Mouse (Mus musculus) frontal cortex, postnatal 14 days (tissue): ENCODE measurements around the gene Cep104.

Experiments used
- DNase-seq, 2 experiments: peaks; one replicate each; pipeline ENCODE4 v3.0.0; 2022; ENCODE audit warnings: low spot score in 2 of 2

The Cep104 gene

DNA sequence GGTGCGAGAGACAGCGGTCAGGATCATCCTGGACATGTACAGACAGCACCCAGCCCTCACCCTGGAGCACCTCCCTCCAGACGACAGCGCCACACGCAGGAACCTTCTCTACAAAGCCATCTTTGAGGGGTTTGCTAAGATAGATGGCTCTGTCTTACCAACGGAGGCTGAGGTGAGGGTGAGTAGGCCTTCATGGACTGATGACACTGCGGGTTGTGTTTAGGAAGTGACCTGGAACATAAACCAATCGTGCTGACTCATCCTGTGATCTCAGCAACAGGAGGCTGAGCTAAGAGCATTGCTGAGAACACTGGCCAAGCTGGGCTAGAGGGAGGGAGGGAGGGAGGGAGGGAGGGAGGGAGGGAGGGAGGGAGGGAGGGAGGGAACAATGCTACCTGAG, 18.5 kb downstream of the Cep104 start:
- DNase-seq, result no peak

DNA sequence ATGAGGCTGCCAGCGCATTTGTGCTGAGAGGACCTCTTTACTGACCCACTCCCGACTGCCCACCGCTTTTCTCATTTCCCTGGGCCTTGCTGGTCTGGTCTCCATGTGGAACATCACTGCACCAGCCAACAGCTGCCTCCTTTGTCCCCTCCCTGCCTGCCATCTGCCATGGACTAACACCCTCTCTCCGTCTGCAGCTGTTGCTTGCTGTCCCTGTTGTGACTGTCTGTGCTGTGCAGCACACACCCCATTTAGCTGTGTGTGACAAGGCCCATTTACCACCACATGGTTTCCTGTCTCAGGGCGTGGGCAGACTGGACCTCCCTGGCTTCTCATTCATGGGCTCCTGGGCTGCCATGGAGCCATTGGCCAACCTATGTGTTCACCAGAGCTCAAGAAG, 30.5 kb downstream of the Cep104 start:
- no peak for DNase-seq

DNA sequence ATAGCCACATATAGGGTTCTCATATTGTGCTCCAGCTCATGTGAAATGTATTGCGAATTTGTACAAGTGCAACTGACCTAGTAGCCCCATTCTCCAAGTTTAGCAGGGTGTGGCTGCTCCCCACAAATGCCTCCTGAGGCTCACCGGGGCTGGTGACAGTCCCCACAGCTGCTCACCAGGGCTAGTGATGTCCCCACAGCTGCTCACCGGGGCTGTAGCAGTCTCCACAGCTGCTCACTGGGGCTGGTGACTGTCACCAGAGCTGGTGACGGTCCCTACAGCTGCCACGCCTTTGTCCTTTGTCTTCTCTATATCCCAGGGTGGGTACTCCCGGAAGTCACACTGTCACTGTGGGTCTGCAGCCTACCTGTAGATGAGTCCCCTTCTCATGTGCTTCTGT, 31.3 kb downstream of the Cep104 start:
- no peak for DNase-seq

DNA sequence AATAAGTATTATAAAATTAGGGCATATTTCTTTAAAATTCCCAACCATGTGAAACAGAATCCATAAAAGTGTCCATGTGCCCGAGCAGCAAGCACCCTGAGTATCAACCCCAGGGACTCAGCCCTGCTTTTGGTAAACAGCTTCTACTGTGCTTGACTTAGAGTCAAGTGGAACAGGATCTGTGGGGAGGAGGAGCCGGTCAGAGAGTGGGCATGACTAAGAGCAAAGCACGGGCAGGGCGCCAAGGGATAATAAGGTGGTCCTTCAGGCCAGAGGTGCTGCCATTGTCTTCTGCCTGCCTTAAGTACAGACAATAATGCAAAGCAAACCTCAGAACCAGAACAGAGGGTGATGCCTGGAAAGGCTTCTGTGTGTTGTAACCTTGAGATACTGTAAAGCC, 32.8 kb downstream of the Cep104 start:
- no peak for DNase-seq

DNA sequence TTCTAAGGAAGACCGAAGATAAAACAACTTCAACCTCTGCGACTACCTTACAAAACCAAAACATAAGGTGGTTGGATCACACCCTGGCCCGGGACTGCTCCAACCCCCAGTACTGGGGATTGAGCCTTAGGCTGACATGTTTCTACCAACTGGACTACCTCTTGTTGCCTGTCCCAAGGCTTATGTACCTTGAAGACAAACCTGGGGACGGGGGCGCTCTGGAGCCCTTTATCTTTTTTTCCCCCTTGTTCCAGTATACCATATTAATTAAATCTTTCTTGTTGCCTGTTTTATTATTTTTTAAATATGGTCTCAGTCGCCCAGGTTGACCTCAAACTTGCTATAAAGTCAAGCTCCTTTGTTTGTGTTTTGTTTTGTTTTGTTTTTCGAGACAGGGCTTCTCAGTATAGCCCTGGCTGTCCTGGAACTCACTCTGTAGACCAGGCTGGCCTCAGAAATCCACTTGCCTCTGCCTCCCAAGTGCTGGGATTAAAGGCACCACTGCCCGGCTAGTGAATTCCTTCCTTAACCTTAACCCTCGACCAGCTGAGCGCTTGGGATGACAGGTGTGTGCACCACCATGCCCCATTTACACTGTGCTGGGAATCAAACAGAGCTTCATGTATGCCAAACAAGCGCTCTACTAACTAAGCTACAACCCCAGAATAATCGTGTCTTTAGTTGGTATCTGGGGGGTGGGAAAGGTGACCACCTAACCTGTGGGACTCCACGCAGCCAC, 36.1 kb downstream of the Cep104 start:
- no peak for DNase-seq

DNA sequence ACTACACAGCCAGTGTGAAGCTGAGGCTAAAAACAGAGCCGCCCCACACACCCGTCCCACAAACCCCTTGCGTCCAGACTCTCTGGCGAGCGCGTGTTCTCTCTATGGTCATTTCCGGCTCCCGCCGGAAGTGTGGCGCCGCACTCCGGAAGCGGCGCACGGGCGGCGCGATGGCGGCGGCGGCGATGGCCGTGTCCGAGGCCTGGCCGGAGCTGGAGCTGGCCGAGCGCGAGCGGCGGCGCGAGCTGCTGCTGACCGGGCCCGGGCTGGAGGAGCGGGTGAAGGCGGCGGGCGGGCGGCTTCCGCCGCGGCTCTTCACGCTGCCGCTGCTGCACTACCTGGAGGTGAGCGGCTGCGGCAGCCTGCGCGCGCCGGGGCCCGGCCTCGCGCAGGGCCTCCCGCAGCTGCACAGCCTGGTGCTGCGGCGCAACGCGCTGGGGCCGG, 36.7 kb downstream of the Cep104 start, which contains the start of gene Lrrc47:
Gene Lrrc47 (plus strand): TSS at position 86 of the 444 bp plus-strand sequence.
- peak; percentile 65 to 77 for DNase-seq

DNA sequence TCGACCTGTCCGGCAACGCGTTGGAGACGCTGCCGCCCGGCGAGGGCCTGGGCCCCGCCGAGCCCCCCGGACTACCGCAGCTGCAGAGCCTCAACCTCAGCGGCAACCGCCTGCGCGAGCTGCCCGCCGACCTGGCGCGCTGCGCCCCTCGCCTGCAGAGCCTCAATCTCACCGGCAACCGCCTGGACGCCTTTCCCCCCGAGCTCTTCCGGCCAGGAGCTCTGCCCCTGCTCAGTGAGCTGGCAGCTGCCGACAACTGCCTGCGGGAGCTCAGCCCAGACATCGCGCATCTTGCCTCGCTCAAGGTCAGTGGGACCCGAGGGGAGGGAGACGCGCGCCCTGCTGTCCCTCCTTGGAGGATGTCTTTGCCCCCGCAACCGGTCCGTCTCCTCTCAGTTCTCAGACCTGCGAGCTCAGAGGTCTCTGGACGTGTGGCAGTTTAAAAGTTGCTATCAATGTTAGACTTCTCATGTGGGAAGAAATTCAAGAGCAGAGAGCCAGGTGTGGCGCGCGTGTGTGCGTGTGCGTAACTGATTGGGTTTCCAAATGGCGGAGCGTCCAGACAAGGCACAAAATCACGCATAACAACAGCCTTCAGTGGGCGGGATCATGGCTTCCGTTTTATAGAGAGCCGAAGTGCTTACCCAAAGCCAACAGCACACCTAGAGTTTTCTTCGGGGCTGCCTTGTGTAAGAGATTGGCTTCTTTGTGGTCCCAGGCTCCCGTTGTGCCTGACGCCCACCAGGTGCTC, 37.3 kb downstream of the Cep104 start:
- no peak for DNase-seq

DNA sequence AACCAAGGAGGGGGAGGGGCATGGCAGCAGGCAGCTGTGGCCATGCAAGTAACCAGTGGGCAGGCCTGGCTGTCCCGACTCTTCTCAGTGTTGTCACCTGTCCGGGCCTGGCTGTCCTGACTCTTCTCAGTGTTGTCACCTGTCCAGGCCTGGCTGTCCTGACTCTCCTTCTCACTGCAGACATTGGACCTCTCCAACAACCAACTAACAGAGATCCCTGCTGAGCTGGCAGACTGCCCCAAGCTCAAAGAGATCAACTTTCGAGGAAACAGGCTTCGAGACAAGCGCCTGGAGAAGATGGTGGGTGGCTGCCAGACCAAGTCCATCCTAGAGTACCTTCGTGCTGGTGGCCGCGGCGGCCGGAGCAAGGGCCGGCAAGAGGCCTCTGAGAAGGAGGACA, 40.5 kb downstream of the Cep104 start:
- no peak for DNase-seq

DNA sequence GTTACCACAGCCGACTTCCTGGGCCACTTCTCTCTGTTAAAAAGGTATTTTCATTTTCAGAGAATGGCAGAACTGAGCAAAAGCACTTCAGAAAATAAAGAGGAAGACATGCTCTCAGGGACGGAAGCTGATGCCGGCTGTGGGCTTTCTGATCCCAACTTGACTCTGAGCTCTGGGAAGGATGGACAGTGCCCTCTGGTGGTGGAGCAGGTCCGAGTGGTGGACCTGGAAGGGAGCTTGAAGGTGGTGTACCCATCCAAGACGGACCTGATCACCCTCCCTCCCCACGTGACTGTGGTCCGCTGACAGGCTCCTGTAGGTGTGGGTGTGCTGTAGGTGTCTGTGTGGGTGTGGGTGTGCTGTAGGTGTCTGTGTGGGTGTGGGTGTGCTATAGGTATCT, 44.6 kb downstream of the Cep104 start:
- DNase-seq, result no peak

DNA sequence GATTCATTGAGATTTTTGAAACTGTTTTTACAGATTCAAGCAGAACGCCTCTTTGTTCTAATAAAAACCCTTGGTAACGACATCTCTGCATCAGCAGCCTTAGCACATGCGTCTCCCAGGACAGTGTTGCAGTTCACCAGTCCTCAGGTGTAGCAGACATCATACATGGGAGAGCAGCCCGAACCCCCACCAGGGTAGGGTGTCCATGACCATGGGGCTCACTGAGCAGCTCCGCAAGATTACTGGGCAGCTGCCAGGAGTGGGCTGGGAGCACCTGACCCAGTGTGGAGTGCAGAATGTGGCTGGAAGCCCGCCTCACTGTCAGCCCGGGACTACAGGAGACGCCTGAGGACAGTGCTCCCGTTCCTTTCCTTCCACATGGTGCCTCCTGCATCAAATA, 46.4 kb downstream of the Cep104 start:
- no peak for DNase-seq

DNA sequence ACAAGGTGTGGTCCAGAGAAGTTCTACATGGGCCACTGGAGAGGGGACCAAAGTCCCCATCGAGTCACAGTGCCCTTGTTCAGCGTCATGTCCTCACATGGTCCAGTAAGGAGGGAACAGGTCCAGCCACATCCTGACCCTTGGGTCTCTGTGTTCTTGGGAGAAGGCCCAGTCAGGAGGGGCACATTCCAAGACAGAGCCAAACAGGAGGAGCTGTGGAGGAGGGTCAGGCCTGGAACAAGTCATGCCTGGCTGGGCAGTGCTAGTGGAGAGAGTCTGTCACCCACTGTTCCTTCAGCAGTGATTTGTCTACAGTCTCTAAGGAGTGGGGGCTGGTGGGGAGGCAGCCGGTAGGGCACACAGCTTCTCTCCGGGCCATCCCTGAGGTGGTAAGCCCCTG, 47.4 kb downstream of the Cep104 start:
- no peak for DNase-seq

DNA sequence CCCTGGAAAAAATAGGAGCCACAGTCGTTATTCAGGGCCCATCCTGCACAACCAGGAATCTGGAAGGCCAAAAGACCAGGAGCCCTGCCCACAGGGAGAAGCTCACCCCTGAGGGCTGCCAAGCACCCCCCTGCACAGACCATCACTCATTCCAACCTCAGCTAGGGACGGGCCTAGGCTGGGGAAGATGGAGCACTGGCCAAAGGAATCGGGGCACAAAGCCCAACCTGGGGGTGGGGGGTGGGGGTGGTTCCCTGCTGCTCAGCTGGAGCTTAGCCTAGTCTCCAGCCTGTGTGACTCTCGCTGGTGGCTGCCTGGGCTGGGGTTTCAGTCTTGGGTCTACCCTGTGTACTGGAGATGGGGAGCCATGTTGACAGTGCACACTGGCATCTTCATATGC, 47.9 kb downstream of the Cep104 start:
- no peak for DNase-seq

DNA sequence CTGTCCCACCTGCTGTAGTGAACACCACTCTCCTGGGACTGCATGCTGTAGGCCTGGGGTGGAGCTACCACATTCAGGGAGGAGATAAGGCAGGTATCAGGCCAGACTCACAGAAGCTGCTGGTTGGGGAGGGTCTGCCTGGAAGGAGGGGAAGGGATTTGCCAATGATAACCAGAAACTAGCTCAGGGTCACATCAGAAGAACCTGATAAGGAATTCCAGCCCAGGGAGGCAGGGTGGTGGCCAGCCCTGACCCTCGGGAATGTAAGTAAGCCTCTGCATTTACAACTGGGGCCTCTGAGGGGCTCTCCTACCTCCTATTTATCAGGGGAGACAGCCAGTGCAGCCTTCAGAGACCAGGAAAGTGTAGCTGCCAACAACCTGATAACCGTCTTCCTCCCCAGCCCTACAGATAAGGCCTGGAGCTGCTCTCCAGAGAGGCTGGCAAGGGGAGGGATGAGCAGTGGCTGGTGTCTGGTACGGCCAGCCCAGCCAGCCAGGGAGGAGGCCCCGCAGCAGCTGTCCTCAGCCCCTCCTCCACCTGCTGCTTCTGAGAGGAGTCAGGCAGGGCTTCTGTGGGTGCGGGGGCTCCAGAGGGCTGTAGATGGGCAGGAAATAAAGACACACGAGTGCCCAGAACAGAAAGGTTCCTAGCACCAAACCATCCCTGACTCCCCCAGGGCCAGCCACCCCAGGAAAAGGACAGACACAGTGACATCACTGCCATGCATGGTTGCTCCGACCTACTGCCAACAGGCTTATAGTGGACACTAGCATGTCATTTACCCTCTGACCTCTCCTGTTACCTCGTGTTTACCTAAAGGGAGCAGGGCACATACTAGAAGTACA, 49.0 kb downstream of the Cep104 start:
- DNase-seq, result no peak

DNA sequence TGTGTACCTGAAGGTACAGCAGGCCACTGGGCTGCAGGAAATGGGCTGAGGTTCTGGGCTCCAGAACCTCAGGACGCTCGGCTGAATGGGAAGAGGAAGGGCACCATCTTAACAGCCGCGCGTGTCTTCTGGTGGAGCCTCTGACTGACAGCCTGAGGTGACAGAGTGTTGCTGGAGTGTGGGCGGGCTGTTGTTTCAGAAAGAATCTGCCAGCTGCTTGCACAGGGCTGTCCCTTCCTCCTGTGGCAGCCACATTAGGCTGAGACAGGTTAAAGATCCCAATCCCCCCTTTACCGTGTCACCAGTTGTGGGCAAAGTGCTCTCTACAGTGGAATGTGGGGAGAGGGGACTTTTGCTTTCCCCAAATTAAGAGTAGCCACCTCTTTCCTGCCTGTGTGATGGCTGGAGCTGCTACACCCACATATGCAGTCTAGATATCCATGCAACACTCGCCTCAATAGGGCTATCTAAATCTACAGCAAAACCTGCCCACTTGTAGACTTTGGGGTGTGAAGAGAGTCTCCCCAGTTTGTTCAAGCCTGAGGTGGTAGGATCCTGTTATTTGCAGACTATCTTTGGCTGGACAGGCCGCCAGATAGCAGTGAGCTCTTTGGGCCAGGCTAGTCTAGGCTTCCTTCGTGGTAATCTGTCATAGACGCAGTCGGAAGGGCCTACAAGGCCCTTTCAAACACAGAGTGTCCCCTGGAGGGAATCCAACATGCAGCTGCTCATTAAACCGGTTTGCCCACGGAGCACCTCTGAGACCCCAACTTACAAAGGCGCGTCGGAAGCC, 49.9 kb downstream of the Cep104 start:
- DNase-seq, result no peak

DNA sequence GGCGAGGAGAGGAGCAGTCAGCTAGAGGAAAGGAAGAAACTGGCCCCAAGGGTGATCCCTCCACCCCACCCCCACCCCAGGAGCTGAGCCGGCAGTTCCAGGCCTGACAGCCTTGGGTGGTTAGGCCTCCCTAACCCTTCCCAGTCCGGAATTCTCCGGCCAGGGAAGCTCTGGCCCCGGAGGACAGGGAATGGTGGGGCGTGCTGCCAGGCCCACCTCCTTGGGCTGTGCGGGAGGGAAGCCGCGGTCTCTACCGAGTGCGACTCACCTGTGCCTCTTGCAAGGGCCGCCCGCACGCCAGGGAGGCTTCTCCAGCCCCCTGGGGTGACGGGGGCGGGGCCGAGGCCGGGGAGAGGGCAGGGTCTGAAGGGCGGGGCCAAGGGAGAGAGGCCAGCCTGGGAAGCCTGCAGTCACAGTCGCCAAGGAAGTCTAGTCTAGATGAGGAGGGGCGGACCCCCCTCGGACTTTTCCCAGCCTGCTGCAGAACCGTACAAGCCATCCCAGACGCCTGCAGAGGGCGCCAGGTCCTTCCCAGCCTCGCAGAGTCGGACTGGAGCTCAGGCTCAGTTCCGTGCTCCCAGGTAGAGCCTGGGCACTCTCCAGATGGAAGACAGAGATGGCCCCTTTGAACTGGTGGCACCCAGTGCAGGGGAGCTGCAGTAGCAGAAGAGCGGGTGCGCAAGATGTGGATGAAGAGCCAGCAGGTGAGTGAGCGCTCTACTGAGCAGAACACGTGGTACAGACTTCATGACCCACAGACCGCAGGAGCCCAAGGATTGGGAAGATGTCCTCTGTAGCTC, 50.8 kb downstream of the Cep104 start, which contains the start of gene Smim1:
Gene Smim1 (minus strand): TSS at position 590 of the 800 bp plus-strand sequence.
- peak in 1 of 2 experiments; percentile 50 for DNase-seq

DNA sequence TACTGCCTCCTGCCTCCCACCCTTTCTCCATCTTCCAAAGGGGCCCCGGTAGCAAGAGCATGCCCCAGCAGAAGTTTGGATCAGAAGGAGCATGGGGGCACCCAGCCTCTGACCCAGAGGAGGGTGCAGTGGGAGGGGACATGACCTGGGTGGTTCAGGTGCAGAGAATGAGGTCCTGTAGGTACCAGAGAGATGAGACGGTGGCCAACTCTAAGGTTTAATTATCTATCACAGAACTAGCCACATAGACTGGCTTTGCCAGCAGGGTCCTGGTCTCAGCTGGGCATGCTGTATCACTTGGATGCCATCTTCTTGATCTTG, 51.4 kb downstream of the Cep104 start:
- no peak for DNase-seq

DNA sequence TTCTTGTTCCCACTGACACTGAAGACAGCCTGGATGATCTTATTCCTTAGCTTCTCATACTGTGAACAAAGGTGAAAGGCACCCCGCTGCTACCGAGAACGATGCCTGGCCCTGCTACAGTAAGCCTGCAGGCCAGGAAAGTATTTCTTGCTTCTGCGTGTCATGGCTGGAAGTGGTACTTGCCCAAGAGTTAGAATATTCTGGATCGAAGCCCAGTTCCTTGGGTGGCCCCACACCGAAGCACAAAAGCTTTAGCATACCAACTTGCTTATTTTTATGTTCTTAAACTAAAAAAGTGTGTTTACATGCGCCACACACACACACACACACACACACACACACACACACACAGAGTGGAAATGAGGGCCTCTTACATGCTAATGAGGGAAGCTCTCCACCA, 53.1 kb downstream of the Cep104 start:
- DNase-seq, result no peak

DNA sequence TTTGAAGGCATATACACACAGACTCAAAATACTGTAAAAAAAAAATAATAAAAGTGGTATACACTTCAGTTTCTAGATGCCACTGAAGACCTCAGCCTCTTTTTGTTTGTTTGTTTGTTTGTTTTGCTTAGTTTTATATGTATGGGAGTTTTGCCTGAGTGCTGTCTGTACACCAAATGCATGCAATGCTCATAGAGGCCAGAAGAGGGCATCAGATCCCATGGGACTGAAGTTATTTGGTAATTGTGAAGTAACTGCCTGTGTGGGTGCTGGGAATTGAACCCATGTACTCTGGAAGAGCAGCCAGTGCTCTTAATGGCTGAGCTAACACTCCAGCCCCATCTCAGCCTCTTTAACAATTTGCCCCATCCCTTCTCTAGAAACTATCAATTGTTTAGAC, 53.7 kb downstream of the Cep104 start:
- DNase-seq, result no peak

DNA sequence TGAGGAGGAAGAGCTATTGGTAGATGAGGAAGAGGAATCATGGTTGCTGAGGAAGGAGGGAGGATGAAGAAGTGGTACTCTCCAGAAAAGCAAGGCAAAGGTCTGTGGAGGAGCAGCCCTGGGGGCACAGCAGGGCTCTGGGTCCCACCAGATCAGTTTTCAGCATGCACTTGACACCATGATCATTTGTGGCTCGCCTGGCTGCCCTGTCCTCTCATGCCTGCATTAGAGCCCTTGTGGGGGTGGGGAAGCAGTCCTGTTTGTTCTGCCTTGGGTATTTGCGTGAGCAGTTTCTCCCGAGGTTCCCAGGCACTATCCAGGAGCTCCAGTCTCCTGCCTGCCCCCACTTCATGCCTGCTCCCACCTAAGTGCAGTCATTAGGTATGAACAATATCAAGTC, 62.1 kb downstream of the Cep104 start:
- no peak for DNase-seq

DNA sequence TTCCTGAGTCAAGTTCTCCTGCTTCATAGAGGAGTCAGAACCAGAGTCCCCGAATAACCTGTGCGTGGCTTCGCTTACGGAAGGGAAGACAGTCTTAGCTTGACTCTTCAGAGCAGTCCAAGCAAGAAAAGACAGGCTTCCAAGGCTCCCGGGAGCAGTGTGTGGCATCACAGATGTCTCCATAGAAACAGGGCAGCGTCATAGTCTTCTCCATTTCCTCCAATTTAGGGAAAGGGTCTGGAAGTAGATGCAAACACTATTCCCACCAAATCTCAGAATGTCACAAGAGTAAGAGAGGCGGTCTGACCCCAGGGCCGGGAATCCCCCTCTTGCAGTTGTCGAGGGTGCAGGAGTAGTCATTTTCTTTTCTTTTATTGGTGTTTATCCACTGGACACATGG, 67.6 kb downstream of the Cep104 start, which contains the start of gene Ccdc27:
Gene Ccdc27 (minus strand): TSS at position 101 of the 400 bp plus-strand sequence.
- no peak for DNase-seq

DNA sequence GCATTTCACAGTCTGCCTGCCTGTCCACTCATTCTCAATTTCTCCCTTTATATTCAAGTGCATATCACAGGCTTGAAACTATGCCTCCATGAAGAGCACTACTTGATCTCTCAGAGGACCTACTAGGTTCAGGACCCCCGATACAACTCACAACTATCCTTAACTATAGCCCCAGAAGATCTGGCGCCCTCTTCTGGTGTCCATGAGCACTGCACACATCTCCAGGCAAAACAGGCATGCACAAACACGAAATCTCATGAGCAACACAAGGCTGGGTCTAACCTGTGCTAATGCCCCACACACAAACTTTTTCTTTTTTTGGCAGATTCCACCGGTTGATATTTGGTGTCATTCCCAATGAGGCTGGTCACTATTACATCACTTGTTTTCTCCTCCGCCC, 70.8 kb downstream of the Cep104 start:
- no peak for DNase-seq
